Mouse (Mus musculus) intestine, embryonic 14.5 days (tissue): Measurements from ENCODE around the gene Slc16a8. TPM values are rescaled to one million over a fixed set of nuclear protein-coding genes. Genes with fewer than 3 reads are reported as not detected.

Source experiments
- ATAC-seq: fragments of 200-750 bp; cut with Nextera tagmentation; replicated peaks from 2 replicates; pipeline ENCODE4 v1.8.0; 2017; ENCODE audit warnings: low read depth, moderate number of reproducible peaks, moderate TSS enrichment, moderate library complexity; ENCODE audit not compliant: low FRiP score, low TSS enrichment
- DNase-seq: peaks from one replicate; pipeline ENCODE4 v3.0.0-alpha.2; 2018; ENCODE audit warnings: low spot score
- H3K27ac ChIP-seq: fragments of 300-500 bp; sonication (generic); 2 replicates; pipeline ENCODE4 v1.5.1; 2014; ENCODE audit warnings: low read depth, mild to moderate bottlenecking, control low read depth
- H3K27me3 ChIP-seq: fragments of 300-500 bp; sonication (generic); replicated peaks from 2 replicates; pipeline ENCODE4 v1.6.1; 2014; ENCODE audit warnings: low read length, control low read depth; ENCODE audit not compliant: control insufficient read depth, insufficient read depth
- H3K36me3 ChIP-seq: fragments of 300-500 bp; sonication (generic); 2 replicates; pipeline ENCODE4 v1.6.1; 2014; ENCODE audit warnings: low read length, control low read depth; ENCODE audit not compliant: control insufficient read depth, insufficient read depth
- H3K4me1 ChIP-seq: fragments of 300-500 bp; sonication (generic); replicated peaks from 2 replicates; pipeline ENCODE4 v1.6.1; 2014; ENCODE audit warnings: low read length, control low read depth, mixed read lengths; ENCODE audit not compliant: control insufficient read depth, insufficient read depth
- H3K4me2 ChIP-seq: fragments of 300-500 bp; sonication (generic); 2 replicates; pipeline ENCODE4 v1.6.1; 2014; ENCODE audit warnings: low read length
- H3K4me3 ChIP-seq: fragments of 300-500 bp; sonication (generic); 2 replicates; pipeline ENCODE4 v1.5.1; 2014; ENCODE audit warnings: low read depth, low read length, control low read depth, mixed read lengths
- H3K9ac ChIP-seq: fragments of 300-500 bp; sonication (generic); 2 replicates; pipeline ENCODE4 v1.6.1; 2014; ENCODE audit warnings: mild to moderate bottlenecking, low read length
- H3K9me3 ChIP-seq: fragments of 300-500 bp; sonication (generic); 2 replicates; pipeline ENCODE4 v1.6.1; 2016; ENCODE audit warnings: low read length, control low read depth; ENCODE audit not compliant: control insufficient read depth
- WGBS: fragments of 180-500 bp; shearing (Covaris S2); extraction: QIAGEN DNeasy Blood & Tissue Kit; methylation state at CpG from one replicate; pipeline ENCODE4 v1.1.7; 2014; 5-methylcytosine and 5-hydroxymethylcytosine counted together
- polyA plus RNA-seq: library from polyadenylated mRNA; unstranded; fragments of >200 nt; fragmentation: Nextera tagmentation; extraction: Ambion mirVana; gene quantifications from 2 replicates; pipeline ENCODE4 v1.2.1, GENCODE M21; 2014

The Slc16a8 gene
- polyA plus RNA-seq, 1 experiment from 2014 or later, result 0.19 TPM

DNA sequence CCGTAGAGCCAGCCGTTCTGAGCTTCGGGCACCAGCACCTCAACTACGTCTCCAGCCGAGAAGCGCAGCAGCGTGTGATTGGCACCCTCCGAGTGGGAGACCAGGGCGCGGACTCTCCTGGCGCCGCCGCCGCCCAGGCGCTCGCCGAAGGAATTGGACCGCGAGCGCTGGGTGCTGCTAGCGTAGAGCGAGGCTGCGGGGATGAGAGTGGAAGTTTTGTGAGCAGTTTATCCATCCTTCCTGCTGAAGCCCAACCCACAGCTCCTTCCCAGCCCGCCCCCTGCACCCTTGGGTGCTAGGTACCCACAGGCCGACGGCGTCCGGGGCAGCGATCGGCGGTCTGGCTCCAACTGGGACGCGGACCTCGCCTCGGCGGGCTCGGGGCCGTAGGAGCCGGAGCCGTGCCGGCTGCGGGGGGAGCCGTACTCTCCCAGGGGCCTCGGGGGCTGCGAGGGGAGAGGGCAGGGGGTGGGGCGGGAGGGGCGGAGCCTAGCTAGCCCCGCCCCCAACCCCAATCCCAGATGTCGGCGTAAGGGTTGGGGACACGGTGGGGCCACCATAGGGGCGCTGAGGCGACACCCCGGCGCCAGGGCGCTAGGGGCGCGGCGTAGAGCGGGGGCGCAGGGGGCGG is 6.6 kb upstream of the Slc16a8 start:
- no peak overlapping the region for H3K27ac ChIP-seq
- H3K9me3 ChIP-seq, result no peaks in the 10 kb centered on the region
- 1% methylated on average over 54 of the region's 62 CpGs for WGBS
- DNase-seq (peak; percentile 80), ATAC-seq (peak; percentile 70)
- H3K36me3 ChIP-seq, result no peaks in the 10 kb centered on the region
- 0 out of 2 replicates have a peak, but pooled peaks cover 5% of the 10 kb centered on the region for H3K4me1 ChIP-seq
- peak overlapping the region; percentile 50 for H3K9ac ChIP-seq
- peak overlapping the region; percentile 49 for H3K4me3 ChIP-seq
- peak overlapping the region; percentile 99 for H3K4me2 ChIP-seq
- H3K27me3 ChIP-seq, result peaks cover 35% of the 10 kb centered on the region

DNA sequence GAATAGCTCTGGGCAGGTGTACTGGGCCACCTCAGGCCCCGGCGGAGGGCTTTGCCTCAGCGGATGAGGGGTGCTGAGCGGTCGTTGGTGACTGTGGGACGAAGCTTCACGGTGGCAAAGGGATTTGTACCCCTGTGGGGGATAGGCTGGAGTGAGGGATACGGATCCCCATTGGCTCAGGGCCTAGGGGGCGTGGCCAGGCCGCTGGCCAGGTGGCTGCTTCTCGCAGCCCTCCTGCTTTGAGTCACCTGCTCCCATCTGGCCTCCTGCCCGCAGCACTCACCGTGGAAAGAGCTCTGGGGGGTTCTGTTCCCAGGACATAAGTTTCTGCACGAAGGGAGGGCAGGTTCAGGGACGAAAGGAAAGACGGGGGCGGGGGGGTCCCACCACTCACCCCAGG is 4.0 kb upstream of the Slc16a8 start:
- Histone ChIP-seq H3K27me3 (peaks cover 41% of the 10 kb centered on the region), H3K4me2 (no peak overlapping the region), H3K27ac (no peak overlapping the region), H3K36me3 (no peaks in the 10 kb centered on the region), H3K9me3 (no peaks in the 10 kb centered on the region), H3K4me3 (no peak overlapping the region), H3K4me1 (0 out of 2 replicates have a peak, but pooled peaks cover 5% of the 10 kb centered on the region), H3K9ac (no peak overlapping the region)
- DNase-seq (no peak), ATAC-seq (no peak)
- 28% methylated on average over 17 of the region's 17 CpGs for WGBS

DNA sequence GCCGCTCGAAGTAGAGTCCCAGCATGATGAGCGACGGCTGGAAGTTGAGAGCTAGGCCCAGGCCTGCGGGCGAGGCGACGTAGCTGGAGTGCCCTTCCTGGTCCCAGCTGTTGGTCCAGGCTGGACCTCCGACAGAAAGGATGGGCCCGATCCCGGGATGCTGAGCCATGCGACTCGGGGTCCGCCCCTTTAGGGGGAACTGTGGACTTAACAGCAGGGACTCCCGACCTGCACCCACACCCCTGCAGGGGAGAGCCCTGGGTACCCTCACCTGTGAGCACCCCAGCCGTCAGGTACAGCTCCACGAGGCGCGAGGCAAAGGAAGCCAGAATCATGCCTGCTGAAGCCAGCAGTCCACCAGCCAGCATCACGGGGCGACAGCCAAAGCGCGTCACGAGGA is 2.0 kb downstream of the Slc16a8 start:
- Histone ChIP-seq H3K4me3 (peak overlapping the region; percentile 34), H3K9ac (peak overlapping the region; percentile 37), H3K4me2 (peak overlapping the region; percentile 78), H3K27me3 (peaks cover 32% of the 10 kb centered on the region), H3K9me3 (no peaks in the 10 kb centered on the region), H3K4me1 (no peaks in the 10 kb centered on the region; the same call in 1 of the 2 replicates), H3K27ac (no peak overlapping the region), H3K36me3 (peaks cover 15% of the 10 kb centered on the region)
- ATAC-seq (peak; percentile 26; the same call in 1 of the 2 replicates), DNase-seq (peak; percentile 62)
- WGBS, result 33% methylated on average over 24 of the region's 24 CpGs

DNA sequence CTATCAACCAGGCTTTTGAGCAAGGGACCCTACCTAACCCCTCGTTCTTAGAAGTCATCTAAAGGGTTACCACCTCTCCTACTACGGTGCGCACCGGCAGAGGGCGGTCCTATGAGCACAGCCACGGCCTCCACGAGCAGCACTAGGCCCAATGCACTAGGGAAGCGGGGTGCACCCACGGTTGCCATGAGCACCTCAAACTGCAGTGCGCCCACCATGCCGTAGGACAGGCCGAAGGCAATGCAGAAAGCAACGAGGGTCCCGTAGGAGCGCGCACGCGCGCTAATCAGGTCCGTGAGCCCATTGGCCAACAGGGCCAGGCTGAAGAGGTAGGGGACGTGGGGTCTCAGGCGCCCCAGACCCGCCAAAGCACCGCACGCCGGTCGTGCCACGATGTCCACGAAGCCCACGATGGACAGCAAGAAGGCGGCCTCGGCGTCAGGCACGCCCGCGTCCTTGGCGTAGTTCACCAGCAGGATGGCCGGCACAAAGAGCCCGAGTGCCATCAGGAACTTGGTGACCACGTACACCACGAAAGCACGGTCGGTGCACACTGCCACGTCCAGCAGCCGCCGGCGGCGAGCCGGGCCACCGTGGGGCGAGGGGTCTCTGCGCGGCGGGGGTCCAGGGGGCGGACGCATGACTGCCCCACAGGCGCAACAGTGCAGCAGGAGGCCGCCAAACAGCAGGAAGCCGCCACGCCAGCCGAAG is 2.6 kb downstream of the Slc16a8 start:
- peak; percentile 48 for ATAC-seq
- Histone ChIP-seq H3K9me3 (no peaks in the 10 kb centered on the region), H3K27me3 (peaks cover 32% of the 10 kb centered on the region), H3K9ac (peak overlapping the region; percentile 37), H3K27ac (no peak overlapping the region), H3K4me2 (peak overlapping the region; percentile 78), H3K4me1 (no peaks in the 10 kb centered on the region; the same call in 1 of the 2 replicates), H3K4me3 (peak overlapping the region; percentile 34), H3K36me3 (peaks cover 19% of the 10 kb centered on the region)
- 1% methylated on average over 61 of the region's 61 CpGs for WGBS
- DNase-seq, result peak; percentile 73

DNA sequence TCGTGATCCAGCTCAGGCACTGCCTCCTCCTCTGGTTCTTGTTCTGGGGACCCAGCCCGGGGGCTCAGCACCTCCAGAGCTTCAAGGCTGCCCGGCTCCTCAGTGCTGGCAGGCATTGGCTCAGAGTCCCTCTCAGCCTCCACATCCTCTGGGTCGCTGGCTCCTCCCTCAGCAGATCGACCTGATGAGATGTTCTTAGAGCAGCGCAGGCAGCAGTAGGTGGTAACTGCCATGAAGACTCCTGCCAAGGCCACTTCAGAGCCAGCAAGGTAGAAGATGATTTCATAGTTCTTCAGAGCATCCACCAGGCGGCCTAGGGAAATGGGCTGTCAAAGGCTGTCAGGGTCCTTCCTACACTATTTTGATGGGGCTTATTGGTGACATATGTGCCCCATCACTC is 3.4 kb downstream of the Slc16a8 start:
- Histone ChIP-seq H3K4me1 (no peaks in the 10 kb centered on the region; the same call in 1 of the 2 replicates), H3K9ac (no peak overlapping the region), H3K27ac (no peak overlapping the region), H3K9me3 (no peaks in the 10 kb centered on the region), H3K4me3 (no peak overlapping the region), H3K36me3 (peaks cover 27% of the 10 kb centered on the region), H3K27me3 (peaks cover 32% of the 10 kb centered on the region), H3K4me2 (no peak overlapping the region)
- ATAC-seq, result no peak
- no peak for DNase-seq
- WGBS, result 54% methylated on average over 7 of the region's 7 CpGs

DNA sequence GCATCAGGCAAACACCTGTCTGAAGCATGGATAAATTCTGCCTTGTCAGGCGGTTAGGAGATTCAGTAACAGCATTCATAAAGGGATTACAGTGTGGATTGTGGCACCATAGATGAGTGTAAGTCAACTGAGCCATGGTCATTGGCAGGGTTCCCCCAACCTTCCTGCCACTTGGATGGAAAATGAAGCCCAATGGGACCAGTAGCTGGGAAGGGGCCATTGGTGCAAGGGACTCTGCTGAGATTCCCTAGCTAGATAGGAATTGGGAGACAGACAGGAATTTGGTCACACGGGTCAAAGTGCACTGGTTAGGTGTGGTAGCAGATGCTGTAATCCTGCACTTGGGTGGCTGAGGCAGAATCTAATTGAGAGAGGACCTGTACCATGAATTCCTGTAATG is 4.3 kb downstream of the Slc16a8 start:
- Histone ChIP-seq H3K36me3 (peaks cover 36% of the 10 kb centered on the region), H3K4me3 (no peak overlapping the region), H3K4me1 (no peaks in the 10 kb centered on the region; the same call in 1 of the 2 replicates), H3K27me3 (peaks cover 32% of the 10 kb centered on the region), H3K27ac (no peak overlapping the region), H3K9me3 (no peaks in the 10 kb centered on the region), H3K4me2 (no peak overlapping the region), H3K9ac (no peak overlapping the region)
- no peak for ATAC-seq
- no peak for DNase-seq
- WGBS, result 69% methylated on average over 2 of the region's 2 CpGs

DNA sequence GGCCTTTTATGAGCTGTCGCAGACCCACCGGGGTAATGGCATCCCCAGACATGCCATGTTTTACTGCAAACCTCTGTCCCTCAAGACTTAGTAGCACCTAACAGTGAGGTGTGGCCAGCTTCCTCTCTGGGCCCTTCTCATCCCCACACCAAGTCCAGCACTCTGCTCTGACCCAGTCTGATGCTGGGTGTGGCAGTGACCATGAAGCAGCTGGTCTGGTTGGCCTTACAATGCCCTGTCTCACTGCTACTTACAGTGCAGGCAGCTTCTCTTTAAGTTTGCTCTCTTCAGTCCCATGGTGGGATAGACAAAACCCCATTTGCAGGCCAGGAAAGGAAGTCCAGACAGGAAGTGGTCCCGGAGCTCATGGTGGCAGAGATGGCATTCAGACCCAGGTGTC is 9.2 kb downstream of the Slc16a8 start:
- Histone ChIP-seq H3K27ac (no peak overlapping the region), H3K27me3 (no peaks in the 10 kb centered on the region), H3K36me3 (peaks cover 56% of the 10 kb centered on the region), H3K4me2 (no peak overlapping the region), H3K4me3 (no peak overlapping the region), H3K9ac (no peak overlapping the region), H3K9me3 (no peaks in the 10 kb centered on the region), H3K4me1 (peaks cover 3% of the 10 kb centered on the region; the same call in 1 of the 2 replicates)
- ATAC-seq (no peak), DNase-seq (no peak)
- WGBS, result 88% methylated on average over 3 of the region's 3 CpGs

DNA sequence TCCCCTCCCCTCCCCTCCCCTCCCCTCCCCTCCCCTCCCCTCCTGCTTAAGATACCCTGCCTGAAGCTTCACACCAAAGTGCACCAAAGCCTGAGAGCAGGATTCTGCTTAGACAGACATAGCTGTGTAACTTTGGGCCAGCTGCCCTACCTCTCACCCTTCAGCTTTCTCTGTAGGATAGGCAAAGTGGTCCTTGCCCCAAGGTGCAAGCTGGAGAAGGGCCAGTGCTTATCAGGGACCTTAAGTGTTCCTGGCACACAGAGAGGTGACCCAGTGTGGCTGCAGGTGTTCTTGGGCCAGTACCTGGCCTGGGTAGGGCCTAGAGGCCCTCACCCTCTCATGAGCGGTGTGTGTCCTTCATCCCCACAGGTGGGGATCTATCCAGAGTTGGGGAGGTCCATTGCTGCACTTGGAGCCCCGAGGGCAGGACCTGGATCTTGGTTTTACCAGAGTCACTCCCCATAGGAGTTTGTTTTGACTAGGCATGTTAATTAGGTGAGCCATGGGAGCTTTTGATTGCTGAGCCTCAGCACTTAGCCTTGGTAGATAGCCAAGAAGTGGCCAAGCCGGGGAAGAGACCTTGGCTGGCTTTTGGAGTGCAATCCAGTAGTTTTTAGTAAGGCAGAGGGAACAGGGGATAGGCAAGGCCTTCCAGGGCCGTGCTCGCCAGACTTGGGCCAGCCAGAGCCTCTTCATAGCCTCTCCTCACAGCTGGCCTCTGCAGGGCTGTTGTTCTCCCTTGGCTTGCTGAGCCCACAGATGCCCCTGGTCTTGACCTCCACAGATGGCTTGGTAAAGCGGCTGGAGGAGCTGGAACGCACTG is 10.3 kb downstream of the Slc16a8 start:
- no peak overlapping the region for H3K27ac ChIP-seq
- peaks cover 3% of the 10 kb centered on the region; the same call in 1 of the 2 replicates for H3K4me1 ChIP-seq
- H3K4me2 ChIP-seq, result no peak overlapping the region
- H3K9me3 ChIP-seq, result no peaks in the 10 kb centered on the region
- H3K9ac ChIP-seq, result no peak overlapping the region
- no peaks in the 10 kb centered on the region for H3K27me3 ChIP-seq
- WGBS, result 86% methylated on average over 7 of the region's 7 CpGs
- ATAC-seq (no peak), DNase-seq (no peak)
- no peak overlapping the region for H3K4me3 ChIP-seq
- H3K36me3 ChIP-seq, result peaks cover 64% of the 10 kb centered on the region
